Mouse (Mus musculus) intestine, embryonic 14.5 days (tissue): ENCODE measurements around the gene Spink4. TPM values are rescaled to one million over a fixed set of nuclear protein-coding genes. Genes with fewer than 3 reads are reported as not detected.
"Not testable (repeated sequence)": the region's sequence is repeated elsewhere in the genome, so short reads cannot be mapped to it uniquely, and the experiment has no call there.

ENCODE experiments used
- ATAC-seq: fragments of 200-750 bp; cut with Nextera tagmentation; replicated peaks from 2 replicates; pipeline ENCODE4 v1.8.0; 2017; ENCODE audit warnings: low read depth, moderate number of reproducible peaks, moderate TSS enrichment, moderate library complexity; ENCODE audit not compliant: low FRiP score, low TSS enrichment
- DNase-seq: peaks from one replicate; pipeline ENCODE4 v3.0.0-alpha.2; 2018; ENCODE audit warnings: low spot score
- H3K27ac ChIP-seq: fragments of 300-500 bp; sonication (generic); 2 replicates; pipeline ENCODE4 v1.5.1; 2014; ENCODE audit warnings: low read depth, mild to moderate bottlenecking, control low read depth
- H3K27me3 ChIP-seq: fragments of 300-500 bp; sonication (generic); replicated peaks from 2 replicates; pipeline ENCODE4 v1.6.1; 2014; ENCODE audit warnings: low read length, control low read depth; ENCODE audit not compliant: control insufficient read depth, insufficient read depth
- H3K36me3 ChIP-seq: fragments of 300-500 bp; sonication (generic); 2 replicates; pipeline ENCODE4 v1.6.1; 2014; ENCODE audit warnings: low read length, control low read depth; ENCODE audit not compliant: control insufficient read depth, insufficient read depth
- H3K4me1 ChIP-seq: fragments of 300-500 bp; sonication (generic); replicated peaks from 2 replicates; pipeline ENCODE4 v1.6.1; 2014; ENCODE audit warnings: low read length, control low read depth, mixed read lengths; ENCODE audit not compliant: control insufficient read depth, insufficient read depth
- H3K4me2 ChIP-seq: fragments of 300-500 bp; sonication (generic); 2 replicates; pipeline ENCODE4 v1.6.1; 2014; ENCODE audit warnings: low read length
- H3K4me3 ChIP-seq: fragments of 300-500 bp; sonication (generic); 2 replicates; pipeline ENCODE4 v1.5.1; 2014; ENCODE audit warnings: low read depth, low read length, control low read depth, mixed read lengths
- H3K9ac ChIP-seq: fragments of 300-500 bp; sonication (generic); 2 replicates; pipeline ENCODE4 v1.6.1; 2014; ENCODE audit warnings: mild to moderate bottlenecking, low read length
- H3K9me3 ChIP-seq: fragments of 300-500 bp; sonication (generic); 2 replicates; pipeline ENCODE4 v1.6.1; 2016; ENCODE audit warnings: low read length, control low read depth; ENCODE audit not compliant: control insufficient read depth
- WGBS: fragments of 180-500 bp; shearing (Covaris S2); extraction: QIAGEN DNeasy Blood & Tissue Kit; methylation state at CpG from one replicate; pipeline ENCODE4 v1.1.7; 2014; 5-methylcytosine and 5-hydroxymethylcytosine counted together
- polyA plus RNA-seq: library from polyadenylated mRNA; unstranded; fragments of >200 nt; fragmentation: Nextera tagmentation; extraction: Ambion mirVana; gene quantifications from 2 replicates; pipeline ENCODE4 v1.2.1, GENCODE M21; 2014

Spink4 gene
- polyA plus RNA-seq, 1 experiment from 2014 or later: 76.7 TPM

DNA sequence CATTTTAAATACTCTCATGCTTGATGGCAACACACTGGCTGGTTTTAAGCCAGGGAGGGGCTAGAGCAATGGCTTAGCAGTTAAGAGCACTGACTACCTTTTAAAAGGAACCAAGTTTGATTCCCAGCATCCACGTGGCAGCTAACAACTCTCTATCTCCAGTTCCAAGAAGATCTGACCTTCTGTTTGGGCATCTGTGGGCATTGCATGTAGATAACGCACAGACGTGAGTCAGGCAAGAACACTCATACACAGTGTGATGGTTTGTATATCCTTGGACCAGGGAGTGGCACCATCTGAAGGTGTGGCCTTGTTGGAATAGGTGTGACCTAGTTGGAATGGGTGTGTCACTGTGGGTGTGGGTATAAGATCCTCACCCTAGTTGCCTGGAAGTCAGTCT lies 14.5 kb downstream of the Spink4 start:
- ATAC-seq, DNase-seq, H3K4me1 ChIP-seq, H3K27ac ChIP-seq, H3K9ac ChIP-seq, H3K9me3 ChIP-seq, H3K4me2 ChIP-seq, H3K4me3 ChIP-seq, H3K27me3 ChIP-seq: not testable (repeated sequence)
- 83% methylated on average over 3 of the region's 3 CpGs for WGBS
- peaks cover 62% of the 10 kb centered on the region for H3K36me3 ChIP-seq

DNA sequence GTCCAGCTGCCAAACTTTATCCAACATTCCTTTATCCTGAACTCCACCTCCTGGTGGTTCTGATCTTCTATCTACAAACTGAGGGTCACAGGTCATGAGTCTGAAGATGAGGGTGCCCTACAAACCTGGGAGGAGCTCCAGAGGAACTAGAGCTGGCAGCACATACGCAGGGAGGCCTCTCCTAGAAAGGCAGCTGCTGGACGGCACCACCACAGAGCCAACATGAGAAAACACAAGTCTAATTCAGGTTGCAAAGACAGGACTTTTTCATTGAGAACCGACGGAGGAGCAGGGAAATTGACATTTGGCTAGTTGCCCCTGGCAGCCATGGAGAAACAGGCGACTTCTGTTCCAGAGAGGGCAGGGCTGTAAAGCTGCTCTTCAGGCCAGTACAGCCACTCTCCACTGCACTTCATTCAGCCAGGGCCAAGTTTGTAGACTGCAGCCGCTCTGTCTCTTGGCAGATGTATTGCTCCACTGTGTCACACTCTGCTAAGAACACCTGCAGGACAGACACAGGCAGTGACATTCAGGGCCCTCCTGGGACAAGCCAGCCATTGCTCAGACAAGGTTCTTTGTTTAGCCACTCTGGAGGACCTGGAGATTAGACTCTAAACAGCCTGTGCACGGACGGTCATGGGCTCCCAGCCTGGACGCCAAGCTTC lies 16.5 kb downstream of the Spink4 start:
- ATAC-seq (no peak), DNase-seq (no peak)
- H3K27ac ChIP-seq: no peak overlapping the region
- no peak overlapping the region for H3K4me3 ChIP-seq
- peaks cover 82% of the 10 kb centered on the region for H3K36me3 ChIP-seq
- 85% methylated on average over 9 of the region's 9 CpGs for WGBS
- H3K4me2 ChIP-seq: no peak overlapping the region
- peaks cover 7% of the 10 kb centered on the region; the same call in 1 of the 2 replicates for H3K9me3 ChIP-seq
- H3K4me1 ChIP-seq: no peaks in the 10 kb centered on the region
- H3K27me3 ChIP-seq: no peaks in the 10 kb centered on the region
- no peak overlapping the region for H3K9ac ChIP-seq

DNA sequence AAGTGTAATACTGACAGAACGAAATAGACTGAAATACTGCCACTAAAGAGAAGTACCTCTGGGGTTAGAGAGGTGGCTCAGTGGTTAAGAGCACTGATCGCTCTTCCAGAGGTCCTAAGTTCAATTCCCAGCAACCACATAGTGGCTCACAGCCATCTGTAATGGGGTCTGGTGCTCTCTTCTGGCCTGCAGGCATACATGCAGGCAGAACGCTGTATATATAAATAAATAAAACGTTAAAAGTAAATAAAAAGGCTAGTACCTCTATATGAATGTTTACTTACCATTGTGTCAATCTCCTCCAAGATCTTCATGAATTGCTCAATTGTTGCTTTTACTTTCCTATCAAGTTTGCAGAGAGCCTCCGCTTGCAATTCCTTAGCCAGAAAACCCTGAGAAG lies 18.9 kb downstream of the Spink4 start:
- no peaks in the 10 kb centered on the region for H3K4me1 ChIP-seq
- H3K4me3 ChIP-seq: no peak overlapping the region
- peaks cover 94% of the 10 kb centered on the region for H3K36me3 ChIP-seq
- H3K4me2 ChIP-seq: no peak overlapping the region
- WGBS: 89% methylated on average over 5 of the region's 5 CpGs
- no peak overlapping the region for H3K9ac ChIP-seq
- H3K27me3 ChIP-seq: no peaks in the 10 kb centered on the region
- DNase-seq (no peak), ATAC-seq (no peak)
- H3K27ac ChIP-seq: no peak overlapping the region
- peaks cover 7% of the 10 kb centered on the region; the same call in 1 of the 2 replicates for H3K9me3 ChIP-seq

DNA sequence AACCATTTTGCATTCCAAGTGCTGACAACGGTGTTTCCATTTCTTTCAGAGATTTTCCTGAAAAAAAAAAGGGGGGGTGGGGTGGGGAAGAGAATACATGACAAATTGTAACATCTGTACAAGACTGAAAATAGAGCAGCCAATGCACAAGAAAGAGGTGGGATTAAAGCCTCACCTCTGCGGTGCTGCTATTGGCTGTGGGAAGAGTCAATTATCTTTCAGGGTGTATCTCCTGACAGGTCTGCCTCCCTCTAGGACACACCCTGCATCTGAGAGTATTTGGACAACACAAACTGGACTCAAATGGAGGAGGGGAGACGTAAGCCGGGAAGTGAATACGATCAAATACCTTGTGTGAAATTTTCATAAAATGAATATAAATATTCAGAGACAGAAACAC lies 23.8 kb downstream of the Spink4 start:
- H3K9me3 ChIP-seq: peaks cover 7% of the 10 kb centered on the region; the same call in 1 of the 2 replicates

DNA sequence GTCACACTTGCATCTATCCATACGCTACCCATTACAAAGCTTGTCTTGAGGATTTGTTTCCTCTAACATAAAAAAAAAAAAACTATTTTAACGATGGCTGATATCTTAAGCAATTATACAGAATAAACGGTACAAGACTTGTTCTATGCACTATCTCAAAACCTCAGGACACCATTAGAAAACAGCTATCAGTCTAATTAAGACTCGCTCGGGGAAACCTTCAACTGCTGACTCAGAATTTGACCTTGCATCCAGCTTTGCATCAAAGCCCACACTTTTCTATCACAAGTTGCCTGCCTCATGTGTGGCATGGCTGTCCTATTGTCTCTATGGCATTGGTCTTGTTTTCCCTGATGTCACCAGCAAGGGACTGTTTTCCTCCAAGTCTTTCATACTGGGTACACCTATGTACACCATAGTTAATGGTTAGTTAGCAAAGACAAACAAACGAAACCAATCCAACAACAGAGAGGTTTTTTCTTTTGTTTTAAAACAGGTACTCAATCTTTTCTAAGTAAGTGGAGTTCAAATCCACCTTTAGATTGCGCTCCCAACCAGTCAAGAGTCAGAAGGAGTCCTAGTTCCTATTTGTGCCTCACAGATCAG lies 26.8 kb downstream of the Spink4 start:
- H3K9ac ChIP-seq: peak overlapping the region; percentile 80
- no peaks in the 10 kb centered on the region for H3K27me3 ChIP-seq
- 78% methylated on average over 7 of the region's 7 CpGs for WGBS
- no peak for DNase-seq
- H3K9me3 ChIP-seq: no peaks in the 10 kb centered on the region
- H3K36me3 ChIP-seq: peaks cover 56% of the 10 kb centered on the region
- no peak for ATAC-seq
- H3K4me2 ChIP-seq: peak overlapping the region; percentile 83
- H3K27ac ChIP-seq: no peak overlapping the region
- H3K4me1 ChIP-seq: peaks cover 18% of the 10 kb centered on the region
- H3K4me3 ChIP-seq: peak overlapping the region; percentile 85

More for the DNA sequence above, 23.8 kb downstream of the Spink4 start:
- Histone ChIP-seq H3K27me3 (no peaks in the 10 kb centered on the region), H3K4me2 (no peak overlapping the region), H3K27ac (no peak overlapping the region), H3K4me3 (no peak overlapping the region), H3K4me1 (peaks cover 10% of the 10 kb centered on the region), H3K36me3 (peaks cover 72% of the 10 kb centered on the region), H3K9ac (no peak overlapping the region)
- no peak for ATAC-seq
- DNase-seq: no peak
- WGBS: 93% methylated on average over 5 of the region's 5 CpGs

DNA sequence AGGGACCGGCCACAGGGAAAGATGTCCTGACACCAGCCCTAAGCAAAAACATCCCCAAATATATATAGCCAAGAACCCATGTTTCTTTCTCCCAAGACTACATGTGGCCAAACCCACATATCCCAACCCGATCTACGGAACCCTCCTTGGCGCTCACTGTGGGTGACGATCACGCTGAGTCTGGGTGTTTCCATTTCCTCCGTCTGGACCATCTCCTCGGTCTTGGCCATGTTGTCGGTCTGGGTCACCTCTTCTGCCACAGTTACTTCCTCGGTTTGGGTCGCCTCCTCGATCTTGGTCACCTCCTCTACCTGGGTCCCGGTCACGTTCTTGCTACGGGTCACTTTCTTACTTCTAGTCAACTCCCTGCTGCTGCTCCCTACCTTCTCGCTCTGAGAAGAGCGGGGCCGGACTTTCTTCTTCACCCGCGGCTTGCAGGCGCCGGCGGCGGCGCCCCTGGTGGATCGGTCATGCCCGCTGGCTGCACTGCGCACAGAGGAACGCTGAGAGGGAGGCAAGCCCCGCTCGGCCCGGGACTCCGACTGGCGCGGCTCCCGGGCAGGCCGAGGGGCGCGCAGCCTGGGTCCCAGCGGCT lies 27.8 kb downstream of the Spink4 start:
- peak overlapping the region; percentile 80 for H3K9ac ChIP-seq
- peak overlapping the region; percentile 83 for H3K4me2 ChIP-seq
- peak overlapping the region; percentile 69 for H3K27ac ChIP-seq
- no peaks in the 10 kb centered on the region for H3K9me3 ChIP-seq
- H3K4me3 ChIP-seq: peak overlapping the region; percentile 85
- ATAC-seq (peak; percentile 77), DNase-seq (no peak)
- under 1% methylated on average over 40 of the region's 40 CpGs for WGBS
- H3K27me3 ChIP-seq: no peaks in the 10 kb centered on the region
- H3K36me3 ChIP-seq: peaks cover 54% of the 10 kb centered on the region
- H3K4me1 ChIP-seq: peaks cover 18% of the 10 kb centered on the region

DNA sequence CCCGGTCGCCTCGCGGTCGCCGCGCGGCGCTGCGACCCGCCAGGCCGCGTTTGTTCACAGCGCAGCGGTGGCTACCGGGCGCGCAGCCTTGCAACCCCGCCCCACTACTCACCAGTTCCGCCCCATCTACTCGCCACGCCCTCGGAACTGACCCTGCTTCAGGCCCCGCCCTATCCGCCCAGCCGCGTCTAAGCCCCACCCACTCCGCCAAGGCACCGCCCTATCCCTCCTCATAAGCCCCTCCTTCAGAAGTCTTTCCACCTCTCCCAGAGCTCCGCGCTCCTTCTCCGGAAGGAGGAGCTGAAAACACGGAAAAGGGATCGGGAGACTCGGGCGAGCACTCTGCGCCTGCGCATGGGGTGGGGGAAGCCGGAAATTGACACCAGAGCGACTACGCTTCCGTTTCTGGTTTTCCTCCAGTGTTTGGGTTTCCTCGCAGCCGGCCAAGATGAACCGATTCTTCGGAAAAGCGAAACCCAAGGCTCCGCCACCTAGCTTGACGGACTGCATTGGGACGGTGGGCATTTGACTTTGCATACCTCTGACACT lies 28.4 kb downstream of the Spink4 start, which contains the start of the genes Bag1 and Chmp5:
Gene Bag1, minus strand, starts transcription at position 135 of the 549 bp plus-strand sequence.
Gene Chmp5, plus strand, starts transcription at position 248 of the 549 bp plus-strand sequence.
- DNase-seq: peak; percentile 99
- H3K4me2 ChIP-seq: peak within 1 kb of the TSS; percentile 83
- no peaks in the 10 kb centered on the region for H3K27me3 ChIP-seq
- 0% methylated on average over 49 of the region's 50 CpGs for WGBS
- ATAC-seq: peak; percentile 97
- peak within 1 kb of the TSS; percentile 80 for H3K9ac ChIP-seq
- H3K9me3 ChIP-seq: no peaks in the 10 kb centered on the region
- peaks cover 18% of the 10 kb centered on the region for H3K4me1 ChIP-seq
- H3K27ac ChIP-seq: peak within 1 kb of the TSS; percentile 69
- H3K4me3 ChIP-seq: peak within 1 kb of the TSS; percentile 85
- peaks cover 54% of the 10 kb centered on the region for H3K36me3 ChIP-seq

DNA sequence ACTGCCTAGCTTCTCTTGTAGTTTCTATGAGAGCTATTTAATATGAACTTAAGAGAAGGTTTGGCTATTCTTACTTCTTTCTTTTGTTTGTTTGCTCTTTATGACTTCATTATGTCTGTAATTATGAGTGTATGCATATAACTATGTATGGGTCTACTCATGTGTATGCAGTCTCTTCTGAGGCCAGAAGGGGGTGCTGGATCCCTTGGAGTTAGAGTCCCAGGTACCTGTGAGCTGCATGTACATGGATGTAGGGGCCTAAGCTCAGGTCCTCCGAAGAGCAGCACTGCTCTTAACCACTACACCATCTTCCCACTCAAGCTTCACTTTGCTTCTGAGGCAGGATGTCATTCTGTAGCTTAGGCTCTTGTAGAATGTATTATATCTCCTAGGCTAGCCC lies 33.7 kb downstream of the Spink4 start:
- Histone ChIP-seq H3K4me1 (peaks cover 8% of the 10 kb centered on the region; the same call in 1 of the 2 replicates), H3K4me3 (no peak overlapping the region), H3K9ac (no peak overlapping the region), H3K4me2 (no peak overlapping the region), H3K9me3 (no peaks in the 10 kb centered on the region), H3K27ac (no peak overlapping the region), H3K27me3 (no peaks in the 10 kb centered on the region), H3K36me3 (peaks cover 78% of the 10 kb centered on the region)
- 90% methylated on average over 1 of the region's 1 CpGs for WGBS
- no peak for DNase-seq
- ATAC-seq: no peak
